Mouse (Mus musculus): ENCODE data around the gene Tctex1d4. TPM values are rescaled to one million over a fixed set of nuclear protein-coding genes. Genes with fewer than 3 reads are reported as not detected.

The Tctex1d4 gene
- total RNA-seq (2021) = not detected

- no peak for DNase-seq
These were observed at the start of gene Tctex1d4 for GRCm38 (mm10) chr4:117126675-117127290. Gene Tctex1d4 (plus strand): TSS chr4:117126794.

- DNase-seq = no peak
These were observed 38.5 kb upstream of the Tctex1d4 start for GRCm38 (mm10) chr4:117087948-117088640.

GRCm38 (mm10) chr4:117090586-117090985, 36.0 kb upstream of the Tctex1d4 start:
- DNase-seq = no peak

DNA sequence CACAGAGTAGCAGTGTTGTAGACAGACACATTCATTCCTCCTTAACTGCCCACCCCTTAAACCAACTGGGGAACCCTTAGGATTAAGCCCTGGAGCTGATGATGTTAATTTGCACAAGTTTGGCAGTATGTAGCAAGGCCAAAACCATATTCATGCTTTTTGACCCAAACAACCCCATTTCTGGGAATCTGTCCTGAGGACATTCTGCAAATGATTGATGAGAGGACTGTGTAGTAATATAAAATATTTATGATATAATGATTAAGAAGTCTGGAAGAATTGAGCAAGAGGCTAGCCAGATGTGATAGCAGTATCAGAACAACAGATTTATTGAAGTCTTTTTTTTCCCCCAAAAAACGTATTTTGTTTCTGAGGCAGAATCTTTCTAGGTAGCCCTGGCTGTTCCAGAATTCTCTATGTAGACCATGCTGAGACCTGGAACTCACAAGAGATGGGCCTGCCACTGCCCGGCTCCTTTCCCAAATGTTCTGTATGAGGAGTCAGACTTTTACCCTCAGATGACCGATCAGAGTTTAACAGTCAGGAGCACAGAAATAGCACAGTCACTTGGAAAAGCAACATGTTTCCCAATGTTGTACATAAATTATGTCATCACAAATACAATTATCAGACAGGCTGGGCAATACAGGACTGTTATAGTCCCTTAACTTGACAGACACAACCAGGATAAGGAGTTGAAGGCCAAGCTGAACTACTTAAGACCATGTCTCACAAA, 31.8 kb upstream of the Tctex1d4 start:
- no peak for DNase-seq

DNA sequence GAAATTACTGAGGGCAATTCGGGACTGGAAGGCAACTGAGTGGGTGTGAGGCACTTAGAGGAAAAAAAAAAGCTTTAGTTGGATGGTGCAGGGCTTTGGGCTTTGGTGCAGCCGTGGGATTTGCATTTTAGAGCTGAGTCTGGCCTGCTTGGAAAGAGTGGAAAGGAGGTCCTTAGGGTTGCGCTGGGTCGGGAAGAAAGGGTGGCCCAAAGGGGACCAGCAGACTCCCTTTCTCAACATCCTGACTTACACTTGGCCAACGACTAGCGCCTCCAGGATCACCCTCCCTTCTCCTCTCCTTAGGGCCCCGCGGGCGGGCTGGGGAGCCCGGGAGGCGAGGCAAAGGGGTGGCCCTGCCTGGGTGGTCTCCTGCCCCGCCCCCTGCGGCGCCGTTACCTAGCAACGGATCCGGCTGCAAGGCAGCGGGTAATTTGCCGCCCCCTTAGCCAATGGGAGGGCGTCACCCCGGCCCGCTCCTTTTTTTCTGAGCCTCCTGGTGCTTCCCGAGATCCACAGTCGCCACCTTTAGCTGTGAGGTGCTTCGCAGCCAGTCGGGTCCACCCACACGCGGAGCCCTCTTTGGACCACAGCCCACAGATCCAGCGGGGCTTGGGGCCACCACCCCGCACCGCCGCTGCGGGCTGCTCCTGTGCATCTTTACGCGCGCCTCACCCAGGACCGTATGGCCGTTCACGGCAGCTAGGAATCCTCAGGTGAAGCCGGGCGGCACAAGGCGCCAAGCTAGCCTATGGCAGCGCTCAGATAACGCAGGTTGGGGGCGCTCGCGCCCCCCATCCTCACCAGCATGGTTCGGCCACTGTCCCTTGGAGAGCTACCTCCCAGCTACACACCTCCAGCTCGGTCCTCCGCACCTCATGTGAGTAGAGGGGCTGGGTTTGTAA, 30.8 kb upstream of the Tctex1d4 start, which contains the start of gene Ptch2:
Gene Ptch2, plus strand, starts transcription at position 525 of the 902 bp plus-strand sequence.
- DNase-seq = peak; percentile 90

DNA sequence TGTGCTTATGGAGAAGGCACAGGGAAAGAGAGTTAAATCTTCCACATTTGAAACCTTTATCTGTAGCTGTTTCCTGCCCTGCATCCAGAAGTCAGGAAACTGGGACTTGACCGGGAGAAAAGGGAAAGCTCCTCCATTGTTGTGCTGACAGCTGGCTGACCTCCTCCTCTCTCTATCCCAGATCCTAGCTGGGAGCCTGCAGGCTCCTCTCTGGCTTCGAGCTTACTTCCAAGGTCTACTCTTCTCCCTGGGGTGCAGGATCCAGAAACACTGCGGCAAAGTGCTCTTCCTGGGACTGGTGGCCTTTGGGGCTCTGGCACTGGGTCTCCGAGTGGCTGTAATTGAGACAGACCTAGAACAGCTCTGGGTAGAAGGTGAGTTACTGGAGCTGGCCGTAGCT, 29.9 kb upstream of the Tctex1d4 start:
- no peak for DNase-seq

- DNase-seq = no peak
These were observed 28.4 kb upstream of the Tctex1d4 start for GRCm38 (mm10) chr4:117097969-117098763.

DNA sequence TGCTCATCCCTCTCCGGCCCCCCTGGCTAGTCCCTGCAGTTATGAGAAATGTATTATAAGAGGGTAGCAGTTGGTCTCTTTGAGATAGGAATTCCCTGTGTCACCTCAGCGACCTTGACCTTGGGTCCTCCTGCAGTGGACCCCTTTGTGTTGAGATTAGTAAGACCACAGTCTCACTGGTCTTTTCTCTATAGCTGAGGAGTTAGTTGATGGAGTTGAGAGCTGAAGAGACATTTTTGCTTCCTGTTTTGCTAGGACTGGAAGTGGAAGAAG, 27.9 kb upstream of the Tctex1d4 start:
- DNase-seq = no peak

DNA sequence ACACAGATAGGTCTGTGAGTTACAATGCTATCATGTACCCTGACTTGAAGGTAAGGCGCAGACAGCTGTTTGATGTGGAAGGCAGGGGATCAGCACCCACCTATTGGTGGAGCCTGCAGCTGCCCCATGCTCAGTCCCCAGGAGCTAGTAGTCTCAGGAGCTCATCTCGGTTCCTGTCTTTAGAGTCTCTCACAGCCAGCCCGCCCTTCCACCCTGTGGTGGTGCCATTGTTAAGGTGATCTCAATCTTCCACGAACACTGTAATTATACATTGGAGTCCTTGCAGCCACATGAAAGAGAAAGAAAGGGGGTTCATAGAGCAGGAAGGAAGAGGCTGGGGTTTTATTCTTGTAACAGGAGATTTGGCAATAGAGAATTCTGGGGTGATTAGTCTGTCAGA, 26.6 kb upstream of the Tctex1d4 start:
- DNase-seq = no peak

DNA sequence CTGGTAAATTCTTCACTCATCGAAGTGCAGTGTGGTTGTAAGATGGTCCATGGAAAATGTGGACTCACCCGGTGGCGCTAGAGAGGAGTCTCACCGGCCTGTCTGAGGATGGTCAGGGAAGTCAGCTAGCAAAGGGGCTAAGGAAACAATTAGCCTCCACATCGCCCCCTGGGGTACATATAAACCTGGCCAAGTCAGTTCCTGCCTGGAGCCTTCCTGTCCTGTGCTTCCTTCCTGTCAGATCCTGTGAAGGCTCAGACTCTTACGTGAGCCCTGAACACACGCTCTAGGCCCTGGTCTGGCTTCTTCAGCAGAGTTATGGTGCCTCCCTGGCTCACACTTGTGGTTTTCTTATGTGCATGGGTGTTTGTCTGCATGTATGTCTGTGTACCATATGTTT, 25.4 kb upstream of the Tctex1d4 start:
- peak; percentile 70 for DNase-seq

DNA sequence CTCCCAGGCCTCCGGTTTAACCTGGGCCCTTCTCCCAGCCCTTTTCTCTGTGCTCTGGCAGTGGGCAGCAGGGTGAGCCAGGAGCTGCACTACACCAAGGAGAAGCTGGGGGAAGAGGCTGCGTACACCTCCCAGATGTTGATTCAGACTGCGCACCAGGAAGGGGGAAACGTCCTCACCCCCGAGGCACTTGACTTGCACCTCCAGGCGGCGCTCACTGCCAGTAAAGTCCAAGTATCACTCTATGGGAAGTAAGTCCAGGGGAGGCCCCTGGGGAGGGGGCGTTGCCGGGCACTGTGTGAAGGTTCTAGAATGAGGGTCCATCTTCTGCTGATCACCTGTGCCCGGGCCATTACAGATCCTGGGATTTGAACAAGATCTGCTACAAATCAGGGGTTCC, 21.9 kb upstream of the Tctex1d4 start:
- DNase-seq = no peak

GRCm38 (mm10) chr4:117105127-117105526, 21.5 kb upstream of the Tctex1d4 start:
- no peak for DNase-seq

DNA sequence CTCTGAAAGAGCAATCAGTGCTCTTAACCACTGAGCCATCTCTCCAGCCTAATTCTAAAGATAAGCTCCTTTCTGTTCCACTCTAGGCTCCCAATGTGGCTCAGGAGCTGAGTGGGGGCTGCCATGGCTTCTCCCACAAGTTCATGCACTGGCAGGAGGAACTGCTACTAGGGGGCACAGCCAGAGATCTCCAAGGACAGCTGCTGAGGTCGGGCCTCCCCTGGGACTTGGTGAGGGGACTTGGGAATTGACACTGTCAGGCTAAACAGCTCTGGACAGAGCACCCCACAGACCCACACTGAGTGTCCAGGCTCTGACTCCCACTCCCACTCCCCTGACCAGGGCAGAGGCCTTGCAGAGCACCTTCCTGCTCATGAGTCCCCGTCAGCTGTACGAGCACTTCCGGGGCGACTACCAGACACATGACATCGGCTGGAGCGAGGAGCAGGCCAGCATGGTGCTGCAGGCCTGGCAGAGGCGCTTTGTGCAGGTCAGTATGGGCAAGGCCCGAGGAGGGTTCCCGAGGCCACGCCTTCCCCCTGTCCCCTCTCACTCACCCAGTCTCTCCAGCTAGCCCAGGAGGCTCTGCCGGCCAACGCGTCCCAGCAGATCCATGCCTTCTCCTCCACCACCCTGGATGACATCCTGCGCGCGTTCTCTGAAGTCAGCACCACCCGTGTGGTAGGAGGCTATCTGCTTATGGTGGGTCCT, 18.6 kb upstream of the Tctex1d4 start:
- no peak for DNase-seq

DNA sequence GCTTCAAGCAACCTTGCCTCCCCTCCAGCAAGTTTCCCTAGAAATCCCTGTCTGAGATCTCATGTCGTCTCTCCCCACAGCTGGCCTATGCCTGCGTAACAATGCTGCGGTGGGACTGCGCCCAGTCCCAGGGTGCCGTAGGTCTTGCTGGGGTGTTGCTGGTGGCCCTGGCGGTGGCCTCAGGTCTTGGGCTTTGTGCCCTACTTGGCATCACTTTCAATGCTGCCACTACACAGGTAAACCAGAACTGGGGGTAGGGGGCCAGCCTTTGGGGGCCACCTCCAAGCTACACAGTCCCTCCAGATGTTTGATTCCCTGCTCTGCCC, 18.1 kb upstream of the Tctex1d4 start:
- DNase-seq = no peak

- DNase-seq = no peak
These were observed 17.3 kb upstream of the Tctex1d4 start for GRCm38 (mm10) chr4:117109330-117109729.

GRCm38 (mm10) chr4:117110249-117110648, 16.3 kb upstream of the Tctex1d4 start:
- no peak for DNase-seq

DNA sequence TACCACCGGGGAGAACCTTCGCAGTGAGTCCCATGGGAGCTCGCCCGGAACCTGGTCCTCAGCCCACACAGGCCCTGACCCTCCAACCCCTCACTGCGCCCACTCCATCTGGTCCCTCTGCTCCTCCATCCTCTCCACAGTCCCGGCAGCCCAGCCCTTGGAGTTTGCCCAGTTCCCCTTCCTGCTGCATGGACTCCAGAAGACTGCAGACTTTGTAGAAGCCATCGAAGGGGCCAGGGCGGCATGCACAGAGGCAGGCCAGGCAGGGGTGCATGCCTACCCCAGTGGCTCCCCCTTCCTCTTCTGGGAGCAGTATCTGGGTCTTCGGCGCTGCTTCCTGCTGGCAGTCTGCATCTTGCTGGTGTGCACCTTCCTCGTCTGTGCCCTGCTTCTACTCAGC, 15.6 kb upstream of the Tctex1d4 start:
- DNase-seq = no peak

DNA sequence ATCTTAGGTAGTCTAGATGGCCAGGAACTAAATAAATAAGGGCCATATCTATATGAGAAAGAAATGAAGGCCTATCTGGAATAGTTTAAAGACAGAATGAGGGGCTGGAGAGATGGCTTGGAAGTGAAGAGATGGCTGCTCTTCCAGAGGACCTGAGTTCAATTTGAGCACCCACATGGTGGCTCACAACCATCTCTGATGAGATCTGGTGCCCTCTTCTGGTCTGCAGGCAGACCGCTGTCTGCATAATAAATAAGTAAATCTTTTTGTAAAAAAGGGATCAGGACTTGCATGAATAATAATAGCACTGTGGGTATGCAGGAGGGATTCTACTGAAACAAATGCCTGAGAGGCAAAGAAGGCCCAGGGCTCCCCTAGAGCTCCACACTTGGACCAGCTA, 13.4 kb upstream of the Tctex1d4 start:
- DNase-seq = no peak

DNA sequence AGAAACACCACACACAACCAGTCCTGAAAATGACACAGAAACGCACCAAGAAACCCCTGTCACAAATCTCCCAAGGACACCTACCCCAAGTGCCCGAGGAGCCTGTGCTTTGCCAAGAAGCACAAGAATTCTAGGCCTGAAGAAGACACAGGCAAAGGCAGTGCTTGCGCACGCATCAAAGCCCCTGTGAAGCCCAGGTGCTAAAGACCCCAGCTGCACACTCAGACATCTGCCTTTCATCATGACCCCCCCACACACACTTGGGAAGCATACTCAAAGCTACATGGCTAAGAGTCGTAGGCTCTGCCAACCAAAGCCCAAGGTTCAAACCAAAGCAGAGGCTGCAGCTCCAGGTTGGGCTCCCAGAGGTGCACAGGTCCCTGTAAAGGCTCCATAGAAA, 11.0 kb upstream of the Tctex1d4 start:
- DNase-seq = no peak

GRCm38 (mm10) chr4:117117931-117118330, 8.7 kb upstream of the Tctex1d4 start:
- no peak for DNase-seq

- DNase-seq = no peak
These were observed 7.0 kb upstream of the Tctex1d4 start for GRCm38 (mm10) chr4:117119636-117120035.

DNA sequence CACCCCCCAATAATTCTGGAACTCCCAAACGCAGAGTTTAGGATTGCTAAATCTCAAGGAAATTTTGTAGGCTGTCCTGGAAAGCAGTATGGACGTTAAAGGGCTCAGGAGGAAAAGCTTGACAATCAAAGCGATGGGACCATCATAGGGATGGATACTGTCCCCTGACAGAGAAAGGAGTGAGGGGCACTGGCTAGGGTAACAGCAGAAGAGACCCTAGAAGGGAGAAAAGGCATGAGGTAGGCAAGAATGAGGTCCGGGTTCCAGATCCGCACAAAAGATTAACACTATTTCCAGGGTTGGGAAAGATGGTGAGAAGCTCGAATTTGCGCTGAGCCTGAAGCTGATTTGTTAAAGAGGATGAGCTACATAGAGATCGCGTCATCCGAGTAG, 6.5 kb upstream of the Tctex1d4 start:
- DNase-seq = no peak

Data from heart, postnatal 4 days (tissue).